13 mouse cellular contexts compared by ENCODE assay signal in the genomic region with DNA sequence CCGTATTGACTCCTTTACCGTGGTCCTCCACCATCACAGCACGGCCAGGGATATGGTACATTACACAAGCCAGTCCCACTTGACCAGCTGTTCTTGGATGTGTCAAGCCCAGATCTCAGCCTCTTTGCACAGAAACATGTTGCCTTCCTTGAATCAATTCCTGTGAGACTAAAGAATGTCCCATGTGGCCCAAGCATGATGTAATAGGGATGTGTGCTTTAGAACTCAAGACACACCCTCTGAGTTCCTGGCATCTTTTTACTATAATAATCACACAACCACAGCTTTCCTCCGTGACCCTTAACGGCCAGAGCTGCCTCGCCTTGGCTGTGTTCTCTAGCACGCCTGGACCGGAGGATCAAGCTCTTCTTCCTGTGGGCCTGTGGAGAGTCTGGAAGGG.
A peak's percentile ranks its signal among the peaks of the same experiment; 100 is the strongest.
DNase-seq lines count a peak whose midpoint lies in the region; ATAC-seq and TF ChIP-seq lines count a peak whose summit lies in the region.
"Had no signal": no experiment of that assay in that cellular context is flagged by ENCODE, and none has a peak within 500 bp of the region (broad histone marks: within the 10 kb centered on the region; RNA-seq: fewer than 3 reads in every experiment).

No protein-coding gene starts in this region.

- TF ChIP-seq POLR2A in CH12.LX (IDR thresholded peaks at IDR 0.05; ENCODE audit: low read depth, low read length), result no peak

- no peaks in the 10 kb centered on the region for H3K79me2 ChIP-seq in CH12.LX (replicated peaks; ENCODE audit: control insufficient read depth, extremely low read depth, insufficient read depth, poor library complexity, severe bottlenecking)

- no peak overlapping the region for H3K4me2 ChIP-seq in heart, embryonic 11.5 days
- peak overlapping the region; percentile 5; the same call in 1 of the 2 replicates for H3K4me2 ChIP-seq in CH12.LX (ENCODE audit: insufficient read depth, low read depth, poor library complexity, severe bottlenecking)
- H3K4me2 ChIP-seq in lung, postnatal 0 days (replicated peaks; ENCODE audit: low read depth, low read length), result no peak overlapping the region

- dilution Hi-C loops in CH12.LX (cut with MboI; ENCODE audit: extremely low pct_ligation_motif_present, extremely low pct_unique_long_range_greater_than_20kb, low sequenced_read_pairs), result no loop called here

- TF ChIP-seq CTCF in CH12.LX (conservative IDR thresholded peaks at IDR 0.05 in 1 of 2, IDR thresholded peaks at IDR 0.05 in 1 of 2; ENCODE audit: low read depth in 2 of 2, low read length in 2 of 2), result no peak
- no peak for TF ChIP-seq CTCF in lung, postnatal 0 days (IDR thresholded peaks at IDR 0.05)

- no peak overlapping the region for H3K4me3 ChIP-seq in heart, embryonic 11.5 days (ENCODE audit: low read depth, low read length)
- H3K4me3 ChIP-seq in CH12.LX (replicated peaks in 1 of 3; ENCODE audit: low read depth in 2 of 3, low read length in 2 of 3, poor library complexity in 1 of 3), result no peak overlapping the region
- H3K4me3 ChIP-seq in lung, postnatal 0 days (ENCODE audit: low read depth, low read length), result no peak overlapping the region

- no peaks in the 10 kb centered on the region for H3K4me1 ChIP-seq in heart, embryonic 11.5 days (ENCODE audit: control insufficient read depth, insufficient read depth, low read length)
- peaks cover 8 to 26% of the 10 kb centered on the region in 2 experiments for H3K4me1 ChIP-seq in CH12.LX (ENCODE audit: control insufficient read depth in 1 of 2, insufficient read depth in 2 of 2)
- H3K4me1 ChIP-seq in lung, postnatal 0 days (ENCODE audit: insufficient read depth, low read depth, low read length), result no peaks in the 10 kb centered on the region

- TF ChIP-seq EP300 in CH12.LX (IDR thresholded peaks at IDR 0.05; ENCODE audit: low read length), result no peak
- TF ChIP-seq EP300 in lung, postnatal 0 days (IDR thresholded peaks at IDR 0.05), result peak; percentile 66; the same call in 1 of the 2 replicates

- DNase-seq in heart, adult 11 months, result peak; percentile 99
- peak; percentile 48 for DNase-seq in CH12.LX (ENCODE audit: extremely low read depth)
- peak; percentile 92 for DNase-seq in heart, adult 8-10 months (ENCODE audit: low spot score)
- peak; percentile 84 for DNase-seq in lung, postnatal 0 days (ENCODE audit: low spot score)
- no peak for DNase-seq in ovary, postnatal 36 days (ENCODE audit: low spot score)
- DNase-seq in embryo, embryonic 9.5 days (ENCODE audit: extremely low spot score), result no peak
- DNase-seq in frontal cortex, postnatal 10 days (ENCODE audit: low spot score in 2 of 2), result no peak
- DNase-seq: cerebellum, adult 9-11 months; liver, postnatal 0 days had no signal

- H3K36me3 ChIP-seq in heart, embryonic 11.5 days (ENCODE audit: control insufficient read depth, insufficient read depth, low read length), result no peaks in the 10 kb centered on the region
- H3K36me3 ChIP-seq in CH12.LX (replicated peaks in 1 of 2; ENCODE audit: control insufficient read depth in 1 of 2, insufficient read depth in 1 of 2, low read length in 1 of 2), result no peaks in the 10 kb centered on the region
- no peaks in the 10 kb centered on the region for H3K36me3 ChIP-seq in lung, postnatal 0 days (ENCODE audit: insufficient read depth, low read length)

- H3K9ac ChIP-seq in heart, embryonic 11.5 days (ENCODE audit: low read depth, low read length), result no peak overlapping the region
- no peak overlapping the region for H3K9ac ChIP-seq in CH12.LX (ENCODE audit: insufficient read depth, low read depth)
- no peak overlapping the region for H3K9ac ChIP-seq in lung, postnatal 0 days (replicated peaks; ENCODE audit: low read depth)
- H3K9ac ChIP-seq: liver, postnatal 0 days had no signal

- no peaks in the 10 kb centered on the region for H3K27me3 ChIP-seq in heart, embryonic 11.5 days (ENCODE audit: control insufficient read depth, insufficient read depth, low read length)
- H3K27me3 ChIP-seq in CH12.LX (replicated peaks), result no peaks in the 10 kb centered on the region
- H3K27me3 ChIP-seq in lung, postnatal 0 days (replicated peaks; ENCODE audit: insufficient read depth, low read length), result no peaks in the 10 kb centered on the region

- TF ChIP-seq RAD21 in CH12.LX (IDR thresholded peaks at IDR 0.05; ENCODE audit: low read depth, low read length), result no peak

- in situ Hi-C loops in CH12.LX (cut with MboI; ENCODE audit: low pct_ligation_motif_present, low pct_unique_long_range_greater_than_20kb, low sequenced_read_pairs), result no loop called here

- no peak overlapping the region for H3K27ac ChIP-seq in heart, embryonic 11.5 days (ENCODE audit: low read depth, low read length)
- no peak overlapping the region for H3K27ac ChIP-seq in CH12.LX (ENCODE audit: insufficient read depth, low read depth)
- H3K27ac ChIP-seq in lung, postnatal 0 days (ENCODE audit: low read length), result no peak overlapping the region

- no peaks in the 10 kb centered on the region for H3K9me3 ChIP-seq in heart, embryonic 11.5 days (replicated peaks; ENCODE audit: control insufficient read depth, low read length)
- no peaks in the 10 kb centered on the region for H3K9me3 ChIP-seq in CH12.LX (replicated peaks; ENCODE audit: low read length)
- no peaks in the 10 kb centered on the region for H3K9me3 ChIP-seq in lung, postnatal 0 days (ENCODE audit: low read length)

- WGBS in heart, embryonic 11.5 days (ENCODE audit: insufficient replicate concordance), result 83% methylated on average over 8 of the region's 8 CpGs
- 38% methylated on average over 8 of the region's 8 CpGs for WGBS in lung, postnatal 0 days

- no peak for ATAC-seq in heart, embryonic 11.5 days (replicated peaks; ENCODE audit: insufficient number of reproducible peaks, low FRiP score, low TSS enrichment)
- peak; percentile 68 for ATAC-seq in lung, postnatal 0 days
- ATAC-seq: activated CD4-positive, CD25-positive, alpha-beta regulatory T cell, adult 4 months; CD4-positive, CD25-positive, alpha-beta regulatory T cell, adult 4 months; hindbrain, embryonic 16.5 days; liver, postnatal 0 days had no signal

TF ChIP-seq in CH12.LX, 34 proteins besides CTCF, POLR2A, EP300 and RAD21:
- TF ChIP-seq KAT2A (IDR thresholded peaks at IDR 0.05; ENCODE audit: insufficient replicate concordance, low read length) (no peak), USF2 (conservative IDR thresholded peaks at IDR 0.05; ENCODE audit: low read depth, low read length) (no peak), ZMIZ1 (IDR thresholded peaks at IDR 0.05; ENCODE audit: low read depth, low read length) (no peak), ZC3H11A (IDR thresholded peaks at IDR 0.05; ENCODE audit: low read depth, low read length) (no peak), CHD1 (IDR thresholded peaks at IDR 0.05; ENCODE audit: low read depth, low read length) (no peak), JUND (conservative IDR thresholded peaks at IDR 0.05; ENCODE audit: low read depth, low read length) (no peak), USF1 (IDR thresholded peaks at IDR 0.05; ENCODE audit: low read depth, low read length) (no peak), UBTF (IDR thresholded peaks at IDR 0.05; ENCODE audit: low read depth, low read length) (no peak), SMC3 (IDR thresholded peaks at IDR 0.05; ENCODE audit: low read depth, low read length) (no peak), MYC (IDR thresholded peaks at IDR 0.05; ENCODE audit: low read depth, low read length) (no peak), SIN3A (IDR thresholded peaks at IDR 0.05; ENCODE audit: low read length) (no peak), ELF1 (IDR thresholded peaks at IDR 0.05; ENCODE audit: low read depth, low read length) (no peak), NRF1 (IDR thresholded peaks at IDR 0.05; ENCODE audit: low read depth, low read length) (no peak), RCOR1 (conservative IDR thresholded peaks at IDR 0.05; ENCODE audit: low read depth, low read length) (no peak), MEF2A (IDR thresholded peaks at IDR 0.05; ENCODE audit: borderline replicate concordance, low read depth, low read length) (no peak), BHLHE40 (IDR thresholded peaks at IDR 0.05; ENCODE audit: low read depth, low read length) (no peak), ZKSCAN1 (IDR thresholded peaks at IDR 0.05; ENCODE audit: borderline replicate concordance, low read depth, low read length) (no peak), HCFC1 (IDR thresholded peaks at IDR 0.05; ENCODE audit: low read depth, low read length) (no peak), MXI1 (IDR thresholded peaks at IDR 0.05; ENCODE audit: low read depth, low read length) (no peak)

Comparison
In these comparisons a context has a peak if more than half of its experiments do, and no peak if none do; other contexts are left out.
1. DNase-seq: peak in heart, adult 11 months (single experiment), CH12.LX (single experiment), heart, adult 8-10 months (single experiment) and lung, postnatal 0 days (single experiment); none in ovary, postnatal 36 days (single experiment), embryo, embryonic 9.5 days (single experiment) and frontal cortex, postnatal 10 days (0 of 2).